Mouse (Mus musculus) kidney, embryonic 16.5 days (tissue): ENCODE data around the gene Donson. TPM values are rescaled to one million over a fixed set of nuclear protein-coding genes. Genes with fewer than 3 reads are reported as not detected.

Source experiments
- ATAC-seq: fragments of 200-750 bp; cut with Nextera tagmentation; 2 replicates; pipeline ENCODE4 v1.8.0; 2017; ENCODE audit warnings: moderate TSS enrichment; ENCODE audit not compliant: low FRiP score, low TSS enrichment
- H3K27ac ChIP-seq: fragments of 300-500 bp; sonication (generic); 2 replicates; pipeline ENCODE4 v1.5.1; 2014; ENCODE audit warnings: low read length
- H3K27me3 ChIP-seq: fragments of 300-500 bp; sonication (generic); 2 replicates; pipeline ENCODE4 v1.6.1; 2014; ENCODE audit warnings: low read length, control low read depth, mixed read lengths; ENCODE audit not compliant: insufficient read depth
- H3K36me3 ChIP-seq: fragments of 300-500 bp; sonication (generic); 2 replicates; pipeline ENCODE4 v1.6.1; 2014; ENCODE audit warnings: low read length, control low read depth, mixed read lengths; ENCODE audit not compliant: insufficient read depth
- H3K4me1 ChIP-seq: fragments of 300-500 bp; sonication (generic); 2 replicates; pipeline ENCODE4 v1.6.1; 2014; ENCODE audit warnings: low read length, control low read depth, mixed read lengths; ENCODE audit not compliant: insufficient read depth
- H3K4me2 ChIP-seq: fragments of 300-500 bp; sonication (generic); replicated peaks from 2 replicates; pipeline ENCODE4 v1.6.1; 2014; ENCODE audit warnings: low read depth, low read length
- H3K4me3 ChIP-seq: fragments of 300-500 bp; sonication (generic); 2 replicates; pipeline ENCODE4 v1.5.1; 2014; ENCODE audit warnings: mild to moderate bottlenecking, low read length
- H3K9ac ChIP-seq: fragments of 300-500 bp; sonication (generic); replicated peaks from 2 replicates; pipeline ENCODE4 v1.6.1; 2014; ENCODE audit warnings: low read length
- H3K9me3 ChIP-seq: fragments of 300-500 bp; sonication (generic); 2 replicates; pipeline ENCODE4 v1.6.1; 2016; ENCODE audit warnings: low read length, control low read depth
- WGBS: fragments of 180-500 bp; shearing (Covaris S2); extraction: QIAGEN DNeasy Blood & Tissue Kit; methylation state at CpG from one replicate; pipeline ENCODE4 v1.1.7; 2014; 5-methylcytosine and 5-hydroxymethylcytosine counted together
- polyA plus RNA-seq: library from polyadenylated mRNA; unstranded; fragments of >200 nt; fragmentation: Nextera tagmentation; extraction: Ambion mirVana; gene quantifications from 2 replicates; pipeline ENCODE4 v1.2.1, GENCODE M21; 2015

The Donson gene
- polyA plus RNA-seq, 1 experiment from 2014 or later, result 21.5 TPM

DNA sequence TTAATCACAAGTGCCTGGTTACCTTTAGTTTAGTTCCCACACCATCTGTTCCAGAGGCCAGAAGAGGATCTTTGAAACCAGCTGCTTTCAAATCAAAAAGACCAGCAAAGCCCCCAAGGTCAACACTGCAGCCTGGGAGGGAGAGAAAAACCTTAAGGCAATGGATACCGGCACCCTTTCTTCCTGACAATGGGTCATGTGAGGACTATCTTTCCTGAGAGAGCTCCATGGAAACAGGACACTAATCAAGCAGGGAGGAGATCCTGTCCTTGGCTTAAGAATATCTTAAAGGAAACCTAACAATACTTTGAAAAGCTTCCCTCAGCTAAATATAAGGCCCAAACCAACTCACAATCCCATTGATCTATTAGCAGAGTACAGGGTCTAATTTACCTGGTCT lies 58.0 kb downstream of the Donson start:
- no peak for ATAC-seq
- 73% methylated on average over 1 of the region's 1 CpGs for WGBS
- Histone ChIP-seq H3K4me1 (no peaks in the 10 kb centered on the region), H3K36me3 (peaks cover 67% of the 10 kb centered on the region), H3K4me3 (no peak overlapping the region), H3K9me3 (no peaks in the 10 kb centered on the region), H3K27me3 (no peaks in the 10 kb centered on the region), H3K27ac (no peak overlapping the region), H3K4me2 (no peak overlapping the region), H3K9ac (no peak overlapping the region)

DNA sequence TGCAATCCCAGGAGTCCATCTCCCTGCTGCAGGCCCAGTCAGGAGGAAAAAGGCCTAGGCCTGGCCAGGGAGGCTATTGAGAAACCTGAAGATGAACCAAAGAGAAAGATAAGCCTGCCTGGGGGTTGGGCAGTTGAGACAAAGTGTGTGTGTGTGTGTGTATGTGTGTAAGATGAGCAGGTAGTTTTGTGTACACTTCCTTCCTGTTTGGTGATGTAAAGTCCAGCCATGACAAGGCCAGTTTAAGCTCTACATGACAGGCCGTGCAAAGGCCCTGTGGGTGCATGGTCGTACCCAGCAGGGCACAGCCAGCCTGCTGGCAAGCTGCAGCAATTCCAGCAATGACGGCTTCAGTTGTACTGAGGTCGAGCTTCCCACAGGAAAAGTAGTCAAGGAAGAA lies 58.8 kb downstream of the Donson start:
- Histone ChIP-seq H3K9ac (no peak overlapping the region), H3K27ac (no peak overlapping the region), H3K4me3 (no peak overlapping the region), H3K36me3 (peaks cover 65% of the 10 kb centered on the region), H3K27me3 (no peaks in the 10 kb centered on the region), H3K4me2 (no peak overlapping the region), H3K4me1 (no peaks in the 10 kb centered on the region), H3K9me3 (no peaks in the 10 kb centered on the region)
- 98% methylated on average over 4 of the region's 4 CpGs for WGBS
- no peak for ATAC-seq

DNA sequence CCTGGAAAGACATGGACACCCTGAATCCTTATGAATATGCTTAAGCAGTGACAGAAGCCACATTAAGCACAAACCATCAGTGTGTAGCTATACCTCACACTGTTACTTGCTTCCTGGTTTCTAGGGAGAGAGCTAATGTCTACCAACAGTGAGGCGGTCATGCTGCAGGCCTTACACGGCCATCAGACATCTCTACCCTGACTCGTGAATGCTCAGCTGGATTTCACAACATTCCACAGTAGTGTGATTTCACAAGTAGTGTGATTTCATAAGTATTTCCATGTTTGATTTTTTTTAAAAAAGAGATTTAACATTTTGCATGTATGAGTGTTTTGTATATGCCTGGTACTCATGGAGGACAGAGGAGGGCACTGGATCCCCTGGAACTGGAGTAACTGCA lies 59.9 kb downstream of the Donson start:
- WGBS, result 91% methylated on average over 3 of the region's 3 CpGs
- no peak for ATAC-seq
- Histone ChIP-seq H3K27me3 (no peaks in the 10 kb centered on the region), H3K36me3 (peaks cover 70% of the 10 kb centered on the region), H3K9me3 (no peaks in the 10 kb centered on the region), H3K9ac (no peak overlapping the region), H3K4me3 (no peak overlapping the region), H3K4me2 (no peak overlapping the region), H3K4me1 (no peaks in the 10 kb centered on the region), H3K27ac (no peak overlapping the region)

DNA sequence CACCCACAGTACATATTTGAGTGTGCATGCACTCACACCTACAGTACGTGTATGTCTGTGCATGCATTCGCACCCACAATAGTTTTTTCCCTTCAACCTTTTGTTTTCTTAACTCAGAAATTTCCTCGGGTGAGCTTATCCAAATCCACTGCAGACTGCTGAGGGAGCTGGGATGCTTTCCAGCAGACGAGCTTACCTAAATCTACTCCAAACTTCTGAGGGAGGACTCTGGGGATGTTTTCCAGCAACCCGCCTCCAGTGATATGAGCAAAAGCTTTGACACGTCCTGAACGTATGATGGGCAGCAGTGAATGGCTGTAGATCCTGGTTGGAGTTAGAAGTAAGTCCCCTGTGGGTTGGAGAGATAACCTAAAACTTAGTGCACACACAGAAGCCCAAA lies 60.7 kb downstream of the Donson start:
- no peaks in the 10 kb centered on the region for H3K27me3 ChIP-seq
- no peak for ATAC-seq

More for the DNA sequence above, 60.7 kb downstream of the Donson start:
- Histone ChIP-seq H3K4me3 (no peak overlapping the region), H3K4me2 (no peak overlapping the region), H3K36me3 (peaks cover 73% of the 10 kb centered on the region), H3K4me1 (no peaks in the 10 kb centered on the region), H3K9ac (no peak overlapping the region), H3K9me3 (no peaks in the 10 kb centered on the region), H3K27ac (no peak overlapping the region)
- 85% methylated on average over 7 of the region's 7 CpGs for WGBS

Other genes starting within 250 kb of the Donson start
- gene Ifnar1, start 203.5 kb downstream of the Donson start, polyA plus RNA-seq, result 67.3 and 71.8 TPM in 2 replicates
- 52.1 and 52.7 TPM in 2 replicates for gene Ifngr2, start 141.7 kb downstream of the Donson start, polyA plus RNA-seq
- gene Tmem50b, start 91.0 kb downstream of the Donson start, polyA plus RNA-seq, result 42.1 and 47.7 TPM in 2 replicates
- 3.8 and 4.9 TPM in 2 replicates for gene Dnajc28, start 69.7 kb downstream of the Donson start, polyA plus RNA-seq
- gene Gart, start 41.8 kb downstream of the Donson start, polyA plus RNA-seq, result 120 and 129 TPM in 2 replicates
- gene Son, start 41.3 kb downstream of the Donson start, polyA plus RNA-seq, result 100.0 and 111 TPM in 2 replicates
- gene Cryzl1, start 40.2 kb upstream of the Donson start, polyA plus RNA-seq, result 73.9 and 80.8 TPM in 2 replicates
- 24.3 and 25.7 TPM in 2 replicates for gene Itsn1, start 40.5 kb upstream of the Donson start, polyA plus RNA-seq